Mouse (Mus musculus) ES-Bruce4 (cell line): Measurements from ENCODE around the gene Rpa1.

Experiments
- CTCF ChIP-seq: IDR thresholded peaks from one replicate; pipeline ENCODE4 v1.8.1; 2011; ENCODE audit warnings: low read depth, low read length
- EP300 ChIP-seq: IDR thresholded peaks from 2 replicates; pipeline ENCODE4 v1.6.1; 2011; ENCODE audit warnings: low read depth, low read length; ENCODE audit not compliant: insufficient read depth

DNA sequence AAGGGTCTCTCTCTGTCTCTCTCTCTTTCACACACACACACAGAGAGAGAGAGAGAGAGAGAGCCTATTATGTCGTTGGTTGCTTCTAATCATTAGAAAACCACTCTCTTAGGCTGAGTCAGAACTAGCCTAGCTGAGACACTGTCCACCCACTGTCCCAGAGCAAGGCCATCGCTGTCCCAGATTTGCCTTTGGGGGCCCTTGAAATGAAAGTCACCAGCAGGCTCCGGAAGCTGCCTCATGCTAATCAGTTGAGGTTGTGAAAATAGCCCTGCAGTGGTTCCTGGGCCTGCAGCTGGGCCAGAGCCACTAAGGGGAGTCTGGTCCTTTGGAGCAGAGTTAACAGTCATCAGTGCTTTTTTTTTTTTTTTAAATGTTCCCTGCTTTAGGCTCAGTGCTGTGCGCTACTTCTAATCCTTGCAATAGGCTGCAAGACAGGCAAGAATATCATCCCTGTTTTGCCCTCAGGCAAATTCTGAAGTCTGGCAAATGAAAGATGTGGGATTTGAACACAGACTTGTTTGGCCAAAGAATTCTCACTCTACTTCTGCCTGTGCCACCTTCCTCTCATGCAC is 62.1 kb downstream of the Rpa1 start:
- TF ChIP-seq CTCF (no peak), EP300 (no peak)
